Mouse (Mus musculus) bone marrow, adult 2 months (tissue): ENCODE measurements around the gene C4b. TPM values are rescaled to one million over a fixed set of nuclear protein-coding genes. Genes with fewer than 3 reads are reported as not detected.
"Not testable (repeated sequence)": the region's sequence is repeated elsewhere in the genome, so short reads cannot be mapped to it uniquely, and the experiment has no call there.

Experiments
- H3K27ac ChIP-seq: fragments of 200-500 bp; 2 replicates; pipeline ENCODE4 v1.5.1; 2012; ENCODE audit warnings: low read depth, mild to moderate bottlenecking, control low read depth, inconsistent platforms, low read length; ENCODE audit not compliant: control insufficient read depth, poor library complexity, insufficient read depth
- H3K4me1 ChIP-seq: fragments of 200-500 bp; 2 replicates; pipeline ENCODE4 v1.6.1; 2011; ENCODE audit warnings: low read length; ENCODE audit not compliant: control insufficient read depth, insufficient read depth
- H3K4me3 ChIP-seq: fragments of 200-500 bp; replicated peaks from 2 replicates; pipeline ENCODE3; 2011; ENCODE audit warnings: mild to moderate bottlenecking, low read depth, low read length, control low read depth; ENCODE audit not compliant: control insufficient read depth
- CTCF ChIP-seq: fragments of 200-500 bp; IDR thresholded peaks from 2 replicates; pipeline ENCODE4 v1.5.1; 2011; ENCODE audit warnings: low read length, control low read depth; ENCODE audit not compliant: control insufficient read depth, insufficient read depth
- POLR2A ChIP-seq: fragments of 200-500 bp; IDR thresholded peaks from 2 replicates; pipeline ENCODE4 v1.6.1; 2011; ENCODE audit warnings: low read depth, mild to moderate bottlenecking, control low read depth, low read length, borderline replicate concordance; ENCODE audit not compliant: control insufficient read depth
- WGBS: fragments of 180-500 bp; shearing (Covaris S2); methylation state at CpG from one replicate; pipeline ENCODE4 v1.1.7; 2018; 5-methylcytosine and 5-hydroxymethylcytosine counted together
- polyA plus RNA-seq: library from polyadenylated mRNA; stranded (reverse); fragments of >200 nt; gene quantifications from 2 replicates; pipeline ENCODE4 v1.2.4, GENCODE M21; 2011; ENCODE audit warnings: low replicate concordance; ENCODE audit not compliant: missing spikeins, insufficient read depth, insufficient read length

The C4b gene
- polyA plus RNA-seq, 1 experiment = 10.9 TPM

DNA sequence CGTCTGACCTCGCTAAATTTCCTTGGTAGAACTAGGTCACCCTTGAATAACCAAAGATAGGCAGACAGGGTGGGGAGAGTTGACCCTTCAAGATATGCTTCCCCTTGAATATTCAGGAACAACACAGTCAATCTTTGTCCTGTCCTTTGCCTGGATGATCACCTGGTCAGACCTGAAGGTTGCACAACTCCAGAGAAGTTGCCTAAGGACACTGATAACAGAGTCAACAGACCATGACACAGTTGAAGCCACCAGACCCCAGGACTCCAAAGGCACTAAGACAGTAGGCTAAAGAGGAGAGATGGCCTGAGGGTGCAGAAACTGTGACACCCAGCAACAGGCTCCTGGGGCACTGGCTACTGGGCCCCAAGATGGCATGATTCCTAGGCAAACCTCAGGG, 15.8 kb downstream of the C4b start:
- H3K4me1 ChIP-seq = no peaks in the 10 kb centered on the region
- H3K4me3 ChIP-seq = no peak overlapping the region
- H3K27ac ChIP-seq = no peak overlapping the region
- 74% methylated on average over 2 of the region's 2 CpGs for WGBS
- no peak for TF ChIP-seq POLR2A
- no peak for TF ChIP-seq CTCF

DNA sequence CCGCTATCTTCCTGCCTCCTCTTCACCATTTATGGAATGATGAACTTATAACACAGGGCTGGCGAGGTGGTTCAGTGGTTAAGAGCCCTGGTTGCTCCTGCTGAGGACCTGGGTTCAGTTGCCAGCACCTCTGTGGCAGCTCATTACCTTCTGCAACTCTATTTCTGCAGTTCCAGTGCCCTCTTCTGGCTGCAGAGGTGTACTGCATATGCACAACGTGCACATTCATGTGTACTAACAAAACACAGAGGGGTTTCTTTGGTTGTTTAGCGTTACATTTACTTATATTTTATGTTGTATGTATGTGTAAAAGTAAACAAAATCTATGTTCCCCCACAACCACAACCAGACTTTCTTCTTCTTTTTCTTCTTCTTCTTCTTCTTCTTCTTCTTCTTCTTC, 20.6 kb downstream of the C4b start:
- 80% methylated on average over 4 of the region's 4 CpGs for WGBS

GRCm38 (mm10) chr17:34722238-34722637, 21.4 kb downstream of the C4b start:
- not testable (repeated sequence) for H3K4me3 ChIP-seq, H3K27ac ChIP-seq, H3K4me1 ChIP-seq
- WGBS = 82% methylated on average over 3 of the region's 4 CpGs

More for the DNA sequence above, 20.6 kb downstream of the C4b start:
- Histone ChIP-seq H3K4me3 (no peak overlapping the region), H3K27ac (no peak overlapping the region; the same call in 1 of the 2 replicates), H3K4me1 (no peaks in the 10 kb centered on the region)
- TF ChIP-seq CTCF (no peak), POLR2A (no peak)

- not testable (repeated sequence) for H3K4me3 ChIP-seq, H3K4me1 ChIP-seq, H3K27ac ChIP-seq
- WGBS = 71% methylated on average over 8 of the region's 8 CpGs
Measured at GRCm38 (mm10) chr17:34719886-34720285, 23.8 kb downstream of the C4b start.

DNA sequence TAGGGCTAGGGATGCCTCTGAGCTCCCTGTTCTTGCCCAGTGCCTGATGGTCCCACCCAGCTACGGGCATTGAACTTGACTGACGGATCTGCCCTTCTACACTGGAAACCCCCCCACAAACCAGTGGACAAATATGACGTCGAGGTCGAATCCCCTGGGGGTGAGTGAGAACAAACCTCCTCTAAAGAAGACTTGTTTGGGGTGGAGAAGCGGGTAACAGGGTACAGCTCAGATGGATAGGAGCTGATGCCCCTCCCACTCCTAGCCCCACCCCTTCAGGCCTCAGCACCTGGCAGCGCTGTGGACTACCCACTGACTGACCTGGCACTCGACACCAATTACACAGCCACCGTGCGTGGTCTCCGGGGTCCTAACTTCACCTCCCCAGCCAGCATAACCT, 26.3 kb downstream of the C4b start:
- Histone ChIP-seq H3K4me1 (no peaks in the 10 kb centered on the region), H3K27ac (no peak overlapping the region), H3K4me3 (no peak overlapping the region)
- TF ChIP-seq CTCF (no peak), POLR2A (no peak)
- 70% methylated on average over 11 of the region's 11 CpGs for WGBS

GRCm38 (mm10) chr17:34716247-34716646, 27.4 kb downstream of the C4b start:
- WGBS = 80% methylated on average over 15 of the region's 15 CpGs
- no peak for TF ChIP-seq CTCF
- no peak for TF ChIP-seq POLR2A
- H3K4me1 ChIP-seq = no peaks in the 10 kb centered on the region
- no peak overlapping the region; the same call in 1 of the 2 replicates for H3K27ac ChIP-seq
- no peak overlapping the region for H3K4me3 ChIP-seq

- H3K4me3 ChIP-seq, H3K27ac ChIP-seq, H3K4me1 ChIP-seq: not testable (repeated sequence)
- 77% methylated on average over 7 of the region's 7 CpGs for WGBS
Measured at GRCm38 (mm10) chr17:34715451-34715850, 28.2 kb downstream of the C4b start.

DNA sequence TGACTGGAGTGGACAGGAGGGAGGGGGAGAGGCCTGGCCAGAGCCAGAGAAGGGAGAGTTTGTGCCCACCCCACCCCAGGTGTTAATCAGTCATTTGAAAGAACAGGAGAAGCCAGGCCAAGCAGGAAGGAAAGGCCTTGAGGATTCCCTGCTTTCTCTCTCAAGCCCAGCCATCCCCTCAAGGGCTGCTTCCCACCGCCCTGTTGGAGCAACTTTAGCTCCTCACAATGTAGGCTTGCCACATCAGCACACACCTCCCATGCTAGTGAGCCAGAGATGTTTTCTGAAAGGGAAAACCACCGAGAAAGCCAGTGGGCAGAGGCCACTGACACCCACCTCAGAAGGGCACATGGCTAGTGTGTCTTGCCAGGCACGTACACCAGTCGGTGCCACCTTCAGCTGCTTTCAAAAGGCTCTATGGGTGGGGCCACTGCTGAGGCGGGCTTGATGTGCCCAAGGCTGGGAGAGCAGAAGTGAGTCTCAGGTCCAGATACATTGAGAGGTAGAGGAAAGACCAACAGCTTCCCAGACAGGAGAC, 28.7 kb downstream of the C4b start:
- H3K4me3 ChIP-seq, H3K27ac ChIP-seq, H3K4me1 ChIP-seq: not testable (repeated sequence)
- 68% methylated on average over 5 of the region's 5 CpGs for WGBS

- not testable (repeated sequence) for H3K4me3 ChIP-seq, H3K4me1 ChIP-seq, H3K27ac ChIP-seq
- 62% methylated on average over 9 of the region's 9 CpGs for WGBS
Measured at GRCm38 (mm10) chr17:34714181-34714907, 29.3 kb downstream of the C4b start.
